Mouse (Mus musculus): ENCODE data around the gene Jazf1.

GRCm38 (mm10) chr6:52972138-52972537 is 96.3 kb downstream of the Jazf1 start:
- no peak for TF ChIP-seq GATA1 (IDR thresholded peaks at IDR 0.05; ENCODE audit: borderline replicate concordance, low read length)
- no peak for TF ChIP-seq FLI1 (IDR thresholded peaks at IDR 0.05; ENCODE audit: low read length)

All from megakaryocyte, embryonic 14.5 days (primary cell).